Mouse (Mus musculus) neural tube, embryonic 12.5 days (tissue): ENCODE measurements at regions not wholly inside any gene's neighbourhood (a gene's known extent, or its start where the extent isn't known, plus 50 kb on each side); places are given as distances from the start of the nearest gene placed in this dataset.

Experiments
- ATAC-seq: fragments of 200-750 bp; cut with Nextera tagmentation; 2 replicates; pipeline ENCODE4 v1.8.0; 2017; ENCODE audit warnings: low read depth, mild to moderate bottlenecking, moderate TSS enrichment, moderate library complexity; ENCODE audit not compliant: low FRiP score
- H3K27ac ChIP-seq: fragments of 300-500 bp; sonication (generic); 2 replicates; pipeline ENCODE4 v1.5.1; 2016
- H3K27me3 ChIP-seq: fragments of 300-500 bp; sonication (generic); replicated peaks from 2 replicates; pipeline ENCODE4 v1.6.1; 2016; ENCODE audit warnings: mild to moderate bottlenecking
- H3K36me3 ChIP-seq: fragments of 300-500 bp; sonication (generic); 2 replicates; pipeline ENCODE4 v1.6.1; 2016; ENCODE audit warnings: mild to moderate bottlenecking
- H3K4me1 ChIP-seq: fragments of 300-500 bp; sonication (generic); 2 replicates; pipeline ENCODE4 v1.6.1; 2016
- H3K4me2 ChIP-seq: fragments of 300-500 bp; sonication (generic); replicated peaks from 2 replicates; pipeline ENCODE4 v1.6.1; 2016; ENCODE audit warnings: mild to moderate bottlenecking
- H3K4me3 ChIP-seq: fragments of 300-500 bp; sonication (generic); 2 replicates; pipeline ENCODE4 v1.5.1; 2016
- H3K9ac ChIP-seq: fragments of 300-500 bp; sonication (generic); 2 replicates; pipeline ENCODE4 v1.6.1; 2016; ENCODE audit warnings: mild to moderate bottlenecking
- H3K9me3 ChIP-seq: fragments of 300-500 bp; sonication (generic); 2 replicates; pipeline ENCODE4 v1.6.1; 2016; ENCODE audit warnings: mild to moderate bottlenecking
- WGBS: fragments of 180-500 bp; shearing (Covaris S2); methylation state at CpG from one replicate; pipeline ENCODE4 v1.1.7; 2016; 5-methylcytosine and 5-hydroxymethylcytosine counted together

DNA sequence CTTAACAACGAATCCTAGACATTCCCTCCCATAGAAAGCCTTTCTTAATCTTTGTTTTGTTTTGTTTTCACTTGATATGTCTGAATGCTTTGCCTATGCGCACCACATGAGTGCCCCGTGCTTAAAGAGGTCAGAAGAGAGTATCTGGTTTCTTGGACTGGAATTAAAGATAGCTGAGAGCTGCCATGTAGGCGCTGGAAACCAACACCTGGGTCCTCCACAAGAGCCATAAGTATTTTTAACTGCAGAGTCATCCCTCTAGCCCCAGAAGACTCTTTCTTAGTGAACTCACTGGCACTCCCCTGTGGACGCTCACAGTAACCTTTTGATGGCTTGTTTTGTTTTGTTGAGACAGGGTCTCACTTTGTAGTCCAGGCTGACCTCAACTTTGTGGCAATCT, 127.5 kb upstream of the Pfn2 start:
- Histone ChIP-seq H3K4me1 (no peaks in the 10 kb centered on the region), H3K27me3 (no peaks in the 10 kb centered on the region), H3K4me3 (no peak overlapping the region), H3K9me3 (no peaks in the 10 kb centered on the region), H3K9ac (no peak overlapping the region), H3K27ac (no peak overlapping the region), H3K36me3 (no peaks in the 10 kb centered on the region), H3K4me2 (no peak overlapping the region)
- no peak for ATAC-seq
- 73% methylated on average over 5 of the region's 5 CpGs for WGBS

DNA sequence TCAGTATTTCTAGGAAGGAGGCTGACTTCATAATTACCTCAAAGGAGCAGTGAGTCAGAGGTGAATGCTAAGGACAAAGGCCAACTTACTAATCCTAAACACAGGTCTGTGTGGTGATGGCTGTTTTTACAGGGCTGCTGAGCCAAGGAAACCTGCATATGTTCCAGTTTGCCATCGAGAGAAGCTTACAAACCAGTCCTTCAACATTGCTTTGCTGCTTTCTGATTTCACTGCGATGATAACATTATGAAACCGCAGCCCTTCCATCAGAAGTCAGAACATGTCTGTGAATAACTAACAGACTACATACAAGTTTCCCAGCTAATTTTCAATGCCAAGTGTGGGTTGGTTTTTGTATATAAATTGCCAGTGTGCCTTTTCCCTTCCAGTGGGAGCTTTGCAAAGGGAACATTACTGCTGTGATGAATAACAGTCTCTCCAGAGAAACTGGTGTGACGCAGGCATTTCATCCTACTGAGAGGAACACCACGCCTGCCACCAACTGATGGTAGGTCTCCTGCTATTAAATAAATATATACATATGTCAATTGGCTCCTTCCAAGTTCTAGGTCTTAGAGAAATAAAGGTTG, 128.9 kb upstream of the Pfn2 start:
- Histone ChIP-seq H3K9me3 (no peaks in the 10 kb centered on the region), H3K36me3 (no peaks in the 10 kb centered on the region), H3K4me1 (no peaks in the 10 kb centered on the region), H3K27me3 (no peaks in the 10 kb centered on the region), H3K9ac (no peak overlapping the region), H3K4me3 (no peak overlapping the region), H3K4me2 (no peak overlapping the region), H3K27ac (no peak overlapping the region)
- no peak for ATAC-seq
- WGBS: 79% methylated on average over 5 of the region's 5 CpGs

DNA sequence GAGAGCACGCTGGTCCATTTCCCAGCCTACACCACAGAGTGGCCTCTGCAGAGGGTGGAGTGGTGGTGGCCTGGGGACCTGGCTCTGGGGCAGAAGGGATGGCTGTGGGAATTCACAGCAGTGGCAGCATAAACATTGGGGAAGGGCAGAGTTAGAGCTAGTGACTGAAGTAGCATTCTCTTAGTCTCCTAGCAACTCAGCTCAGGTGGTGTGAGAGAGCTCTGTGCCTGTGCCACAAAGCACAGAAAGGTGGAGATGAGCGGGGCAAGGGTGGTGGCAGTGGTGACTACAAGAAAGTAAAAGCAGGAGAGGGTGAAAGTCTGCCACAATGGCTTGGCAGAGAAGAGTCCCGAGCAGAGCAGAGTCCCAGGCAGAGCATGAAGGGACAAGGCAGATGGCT, 140.3 kb upstream of the Pfn2 start:
- H3K9ac ChIP-seq: no peak overlapping the region
- no peak overlapping the region for H3K4me2 ChIP-seq
- no peak overlapping the region for H3K4me3 ChIP-seq
- H3K27ac ChIP-seq: no peak overlapping the region
- no peaks in the 10 kb centered on the region for H3K36me3 ChIP-seq
- no peaks in the 10 kb centered on the region for H3K9me3 ChIP-seq
- H3K4me1 ChIP-seq: no peaks in the 10 kb centered on the region
- no peak for ATAC-seq
- H3K27me3 ChIP-seq: no peaks in the 10 kb centered on the region
- 82% methylated on average over 3 of the region's 3 CpGs for WGBS

DNA sequence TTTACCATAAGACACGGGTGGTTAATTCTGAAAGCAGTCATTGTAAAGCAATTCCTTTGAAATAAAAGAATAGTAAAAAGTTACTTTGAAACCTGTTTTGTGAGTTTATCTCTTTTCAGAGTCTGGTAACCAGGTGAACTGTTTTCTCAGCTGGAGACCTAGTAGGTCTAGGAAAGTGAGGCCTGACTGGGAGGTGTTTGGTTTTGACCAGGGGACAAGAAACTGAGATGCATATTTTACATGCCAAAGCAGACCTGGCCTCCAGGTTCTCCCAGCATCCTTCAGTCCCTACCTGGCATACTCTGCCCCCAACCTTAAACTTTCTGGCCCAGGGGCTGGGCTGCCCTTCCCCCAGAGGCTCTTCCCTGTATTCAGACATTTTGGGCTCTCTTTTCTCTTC, 142.9 kb upstream of the Pfn2 start:
- Histone ChIP-seq H3K4me3 (no peak overlapping the region), H3K27ac (no peak overlapping the region), H3K9ac (no peak overlapping the region), H3K4me1 (no peaks in the 10 kb centered on the region), H3K36me3 (no peaks in the 10 kb centered on the region), H3K9me3 (no peaks in the 10 kb centered on the region), H3K27me3 (no peaks in the 10 kb centered on the region), H3K4me2 (no peak overlapping the region)
- no peak for ATAC-seq
- 77% methylated on average over 1 of the region's 1 CpGs for WGBS

DNA sequence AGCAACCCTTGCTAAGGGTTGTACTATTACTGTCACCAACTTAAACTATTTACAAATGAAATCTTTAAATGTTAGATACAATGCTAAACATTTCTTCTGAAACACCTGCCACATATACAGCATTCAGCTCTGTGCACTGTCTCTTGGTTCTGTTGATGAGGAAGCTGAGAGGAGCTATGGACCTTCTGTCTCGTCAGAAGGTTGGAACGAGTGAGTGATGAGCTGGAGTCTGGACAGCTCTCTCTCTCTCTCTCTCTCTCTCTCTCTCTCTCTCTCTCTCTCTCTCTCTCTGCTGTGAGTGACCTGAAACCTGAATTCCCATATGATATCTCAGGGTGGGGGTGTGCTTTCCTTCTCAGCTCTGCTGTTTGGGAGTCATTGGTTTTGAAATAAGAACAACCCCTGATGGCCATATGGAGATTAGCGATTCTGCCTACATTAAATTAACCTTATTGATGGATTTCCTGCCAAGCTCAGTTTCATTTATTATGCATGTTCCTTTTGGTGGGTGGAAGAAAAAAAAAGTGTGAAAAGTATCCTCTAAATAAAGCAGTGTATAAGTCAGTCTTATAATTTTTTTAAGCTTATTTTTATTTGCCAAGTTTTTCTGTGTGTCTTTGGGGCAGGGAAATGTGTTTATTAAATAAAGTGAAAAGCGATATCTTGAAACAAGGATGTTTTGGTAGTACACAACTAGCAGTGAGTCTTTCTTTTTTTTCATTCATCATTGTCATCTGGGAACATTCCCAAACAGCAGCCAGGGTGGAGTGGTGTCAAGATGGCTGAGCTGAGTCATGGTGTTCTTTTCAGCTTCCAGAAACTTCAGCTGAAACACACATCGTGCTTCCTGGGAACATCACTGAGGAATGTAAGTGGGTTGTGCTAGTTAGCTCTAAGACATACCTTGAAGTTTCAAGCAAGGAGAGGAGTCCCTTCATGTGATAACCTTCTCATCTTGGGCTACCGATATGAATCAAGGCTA, 150.5 kb upstream of the Pfn2 start:
- no peak for ATAC-seq
- H3K36me3 ChIP-seq: no peaks in the 10 kb centered on the region
- no peak overlapping the region for H3K9ac ChIP-seq
- H3K4me1 ChIP-seq: 0 out of 2 replicates have a peak, but pooled peaks cover 4% of the 10 kb centered on the region
- WGBS: 86% methylated on average over 6 of the region's 6 CpGs
- H3K4me2 ChIP-seq: no peak overlapping the region
- H3K27ac ChIP-seq: no peak overlapping the region
- H3K4me3 ChIP-seq: no peak overlapping the region
- no peaks in the 10 kb centered on the region for H3K9me3 ChIP-seq
- H3K27me3 ChIP-seq: no peaks in the 10 kb centered on the region

DNA sequence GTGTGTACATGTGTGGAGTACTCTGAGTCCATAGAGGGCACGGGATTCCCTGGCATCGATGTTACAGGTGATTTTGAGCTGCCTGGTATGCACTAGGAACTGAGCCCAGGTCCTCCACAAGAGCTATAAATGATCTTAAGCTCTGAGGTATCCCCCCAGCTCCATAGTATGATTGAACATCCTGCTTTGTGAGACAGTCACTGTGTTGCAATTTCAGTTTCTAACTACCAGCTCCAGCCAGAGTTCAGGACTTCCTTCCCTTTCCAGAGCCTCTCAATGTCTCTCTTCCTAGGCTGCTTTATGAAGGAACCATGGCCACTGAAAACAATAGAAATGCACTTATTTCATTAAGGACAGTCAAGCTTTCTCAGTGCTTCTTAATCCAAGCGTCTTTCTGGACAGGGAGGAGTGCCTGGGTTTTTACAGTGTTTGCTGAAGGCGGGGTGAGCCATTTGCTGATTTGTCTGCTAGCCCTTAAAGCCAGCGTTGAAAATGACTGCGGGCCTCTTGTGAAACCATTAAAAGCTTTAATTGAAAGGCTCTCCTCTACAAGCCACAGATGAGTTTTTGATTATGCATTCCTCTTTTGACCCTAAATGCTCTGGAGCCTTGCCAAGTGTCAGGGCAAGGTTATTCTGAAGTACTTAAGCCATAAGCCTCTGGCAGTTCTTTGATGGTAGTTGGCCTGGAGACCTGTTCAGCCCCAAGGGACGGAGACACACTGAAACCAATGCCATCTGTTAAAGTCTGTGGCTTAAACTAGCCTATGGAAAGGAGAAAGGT, 155.1 kb upstream of the Pfn2 start:
- 0 out of 2 replicates have a peak, but pooled peaks have one; percentile 25 for ATAC-seq
- 43% methylated on average over 7 of the region's 7 CpGs for WGBS

DNA sequence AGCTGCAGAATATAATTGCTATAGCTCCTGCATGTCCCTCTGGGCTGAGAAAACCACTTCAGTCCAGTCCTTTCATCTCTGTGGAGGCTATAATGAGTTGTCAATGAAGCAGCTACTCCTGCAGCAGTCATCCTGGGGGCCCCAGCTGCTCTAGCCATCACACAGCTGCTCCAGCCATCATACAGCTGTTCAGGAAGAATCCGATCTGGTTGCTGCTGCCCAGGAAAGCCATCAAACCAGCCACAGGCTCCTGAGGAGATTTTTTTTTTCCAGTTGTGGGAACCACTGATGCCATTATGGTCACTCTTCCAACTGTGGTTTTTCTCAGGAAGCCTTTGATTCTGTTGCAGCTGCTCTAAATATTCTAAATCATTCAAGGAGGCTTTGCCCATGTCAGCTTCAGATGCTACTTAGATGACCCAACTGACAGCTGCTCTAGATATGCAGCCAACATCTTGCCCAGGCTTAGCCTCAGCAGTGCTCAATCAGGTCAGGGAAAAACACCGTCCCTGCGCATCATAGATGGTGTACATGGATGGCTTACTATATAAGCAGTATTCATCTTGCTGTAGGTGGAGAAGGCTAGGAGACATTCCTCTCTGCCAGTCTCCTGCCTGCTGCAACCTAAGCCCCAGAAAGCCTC, 177.0 kb upstream of the Pfn2 start:
- no peak for ATAC-seq
- Histone ChIP-seq H3K4me2 (no peak overlapping the region), H3K27ac (no peak overlapping the region), H3K9me3 (no peaks in the 10 kb centered on the region), H3K4me1 (no peaks in the 10 kb centered on the region), H3K36me3 (no peaks in the 10 kb centered on the region), H3K27me3 (no peaks in the 10 kb centered on the region), H3K4me3 (no peak overlapping the region), H3K9ac (no peak overlapping the region)
- 70% methylated on average over 3 of the region's 3 CpGs for WGBS

More for the DNA sequence above, 155.1 kb upstream of the Pfn2 start:
- Histone ChIP-seq H3K27ac (no peak overlapping the region), H3K4me2 (no peak overlapping the region), H3K9ac (no peak overlapping the region), H3K36me3 (no peaks in the 10 kb centered on the region), H3K4me1 (0 out of 2 replicates have a peak, but pooled peaks cover 4% of the 10 kb centered on the region), H3K27me3 (no peaks in the 10 kb centered on the region), H3K4me3 (no peak overlapping the region), H3K9me3 (no peaks in the 10 kb centered on the region)

DNA sequence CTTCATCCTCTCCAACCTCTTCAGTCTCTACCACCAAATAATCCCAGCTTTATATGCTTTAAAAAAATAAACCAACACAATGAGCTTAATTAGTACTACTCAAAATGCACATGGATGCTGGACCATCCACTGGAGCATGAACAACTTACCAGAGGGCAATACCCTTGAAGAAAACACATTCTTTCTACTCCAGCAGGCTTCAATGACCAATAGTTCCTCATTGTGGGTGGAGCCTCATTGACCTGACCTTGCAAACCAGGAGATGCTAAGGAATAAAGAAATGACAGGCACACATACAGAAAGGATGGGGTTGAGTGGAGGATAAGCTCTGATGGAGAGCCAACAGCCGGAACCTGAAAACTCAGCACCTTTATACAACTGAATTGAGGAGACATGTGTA, 201.7 kb upstream of the Pfn2 start:
- no peak for ATAC-seq
- Histone ChIP-seq H3K9me3 (no peaks in the 10 kb centered on the region), H3K36me3 (no peaks in the 10 kb centered on the region), H3K27ac (no peak overlapping the region), H3K27me3 (no peaks in the 10 kb centered on the region), H3K9ac (no peak overlapping the region), H3K4me2 (no peak overlapping the region), H3K4me3 (no peak overlapping the region), H3K4me1 (no peaks in the 10 kb centered on the region)
- 94% methylated on average over 1 of the region's 1 CpGs for WGBS

DNA sequence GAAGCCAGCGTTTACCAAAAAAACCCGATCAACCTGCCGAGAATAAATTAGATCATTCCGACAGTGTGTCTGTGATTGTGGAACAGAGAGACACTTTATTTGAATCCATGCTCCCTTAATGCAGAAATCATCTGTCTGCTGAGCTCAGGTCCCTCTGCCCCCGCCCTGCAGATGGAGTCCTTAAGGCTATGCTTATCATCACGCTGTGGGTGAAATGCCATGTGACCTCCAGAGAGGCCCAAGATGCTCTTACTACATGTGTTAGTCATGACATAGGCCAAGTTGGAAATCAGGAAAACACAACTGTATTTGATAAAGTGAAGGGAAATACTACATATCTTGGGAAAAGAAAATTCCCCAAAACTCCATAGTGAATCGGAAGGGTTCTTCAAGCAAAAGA, 206.8 kb upstream of the Pfn2 start:
- 0 out of 2 replicates have a peak, but pooled peaks cover 6% of the 10 kb centered on the region for H3K4me1 ChIP-seq
- ATAC-seq: no peak
- no peaks in the 10 kb centered on the region for H3K36me3 ChIP-seq
- WGBS: 88% methylated on average over 7 of the region's 7 CpGs
- no peaks in the 10 kb centered on the region for H3K9me3 ChIP-seq
- H3K27ac ChIP-seq: no peak overlapping the region
- H3K27me3 ChIP-seq: no peaks in the 10 kb centered on the region
- H3K9ac ChIP-seq: no peak overlapping the region
- H3K4me3 ChIP-seq: no peak overlapping the region
- H3K4me2 ChIP-seq: no peak overlapping the region

DNA sequence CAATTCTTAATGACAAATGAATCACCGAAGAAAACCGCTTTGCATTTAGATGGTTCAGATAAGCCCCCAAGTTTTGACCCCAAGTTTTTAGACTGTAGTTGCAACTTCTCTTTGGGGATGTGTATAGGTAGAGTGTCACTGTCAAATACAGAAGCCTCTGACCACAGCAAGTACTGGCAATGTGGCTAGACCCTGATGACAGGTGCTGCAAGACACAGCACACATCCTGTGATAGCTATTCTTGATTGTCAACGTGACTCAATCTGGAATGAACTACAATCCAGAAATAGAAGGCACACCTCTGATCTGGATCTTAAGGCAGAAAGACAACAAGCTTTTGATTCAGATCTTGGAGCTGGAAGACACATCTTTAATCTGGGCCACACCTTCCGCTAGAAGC, 207.3 kb upstream of the Pfn2 start:
- Histone ChIP-seq H3K9me3 (no peaks in the 10 kb centered on the region), H3K9ac (no peak overlapping the region), H3K36me3 (no peaks in the 10 kb centered on the region), H3K27me3 (no peaks in the 10 kb centered on the region), H3K4me1 (0 out of 2 replicates have a peak, but pooled peaks cover 6% of the 10 kb centered on the region), H3K4me3 (no peak overlapping the region), H3K27ac (no peak overlapping the region), H3K4me2 (no peak overlapping the region)
- ATAC-seq: no peak
- WGBS: 91% methylated on average over 4 of the region's 4 CpGs

DNA sequence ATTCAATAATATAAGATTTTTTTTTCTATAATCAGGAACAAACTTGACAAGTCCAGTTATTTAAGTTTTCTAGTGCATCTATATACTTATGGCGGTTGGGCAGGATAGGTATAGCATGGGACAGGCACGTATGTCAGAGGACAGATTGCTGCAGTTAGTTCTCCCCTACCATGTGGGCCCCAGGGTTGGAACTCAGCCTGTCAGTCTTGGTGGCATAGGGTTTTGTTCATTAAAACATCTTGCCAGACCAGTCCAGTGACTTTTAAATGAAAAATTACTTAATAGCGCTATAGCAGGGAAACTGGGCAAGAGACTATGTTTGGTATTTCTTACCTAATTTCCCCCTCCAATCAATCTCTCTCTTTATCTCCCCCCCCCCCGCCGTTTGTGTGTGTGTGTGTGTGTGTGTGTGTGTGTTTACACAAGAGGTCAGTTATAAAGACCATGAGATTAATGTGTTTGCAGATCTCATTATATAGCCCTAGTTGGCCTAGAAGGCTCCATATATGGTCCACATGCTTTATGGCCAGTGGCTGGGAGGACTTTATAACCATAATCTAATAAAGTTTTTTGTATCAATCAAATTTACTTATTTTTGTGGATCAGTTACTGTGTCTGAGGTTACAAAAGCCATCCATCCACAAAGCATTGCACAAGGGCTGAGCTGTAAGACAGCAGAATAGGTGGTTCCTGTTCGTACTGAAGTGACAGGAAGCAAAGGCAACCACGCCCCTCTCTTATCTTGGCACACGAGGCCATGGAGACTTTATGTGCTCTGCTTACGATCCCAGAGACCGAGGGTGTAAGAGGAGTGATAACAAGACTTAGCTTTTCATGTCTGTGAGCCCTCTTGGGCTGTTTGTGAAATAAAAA, 208.5 kb upstream of the Pfn2 start:
- Histone ChIP-seq H3K9ac (no peak overlapping the region), H3K27ac (no peak overlapping the region), H3K4me1 (0 out of 2 replicates have a peak, but pooled peaks cover 6% of the 10 kb centered on the region), H3K9me3 (no peaks in the 10 kb centered on the region), H3K4me3 (no peak overlapping the region), H3K27me3 (no peaks in the 10 kb centered on the region), H3K4me2 (no peak overlapping the region), H3K36me3 (no peaks in the 10 kb centered on the region)
- ATAC-seq: no peak
- WGBS: 80% methylated on average over 10 of the region's 10 CpGs
